Mouse (Mus musculus): ENCODE measurements around the gene Qser1.

Qser1 gene

GRCm38 (mm10) chr2:104817555-104818330, 1.2 kb upstream of the Qser1 start:
- in situ Hi-C loops (cut with MboI, MseI) = no loop called here

GRCm38 (mm10) chr2:104816866-104817439, 393 bp upstream of the Qser1 start:
- in situ Hi-C loops (cut with MboI, MseI) = no loop called here

- in situ Hi-C loops (cut with MboI, MseI) = no loop called here
Measured at GRCm38 (mm10) chr2:104815561-104816370, 794 bp downstream of the Qser1 start.

- in situ Hi-C loops (cut with MboI, MseI) = no loop called here
Measured at GRCm38 (mm10) chr2:104814181-104814951, 2.2 kb downstream of the Qser1 start.

- in situ Hi-C loops (cut with MboI, MseI) = no loop called here
Measured at GRCm38 (mm10) chr2:104805435-104805834, 11.1 kb downstream of the Qser1 start.

GRCm38 (mm10) chr2:104774763-104775162, 41.8 kb downstream of the Qser1 start:
- in situ Hi-C loops (cut with MboI, MseI) = no loop called here

- in situ Hi-C loops (cut with MboI, MseI) = no loop called here
Measured at GRCm38 (mm10) chr2:104768697-104769096, 47.9 kb downstream of the Qser1 start.

- in situ Hi-C loops (cut with MboI, MseI) = no loop called here
Measured at GRCm38 (mm10) chr2:104764018-104764417, 52.5 kb downstream of the Qser1 start.

- in situ Hi-C loops (cut with MboI, MseI) = no loop called here
Measured at GRCm38 (mm10) chr2:104763134-104763703, 53.3 kb downstream of the Qser1 start.

GRCm38 (mm10) chr2:104750611-104751010, 65.9 kb downstream of the Qser1 start:
- in situ Hi-C loops (cut with MboI, MseI) = no loop called here

- in situ Hi-C loops (cut with MboI, MseI) = no loop called here
Measured at GRCm38 (mm10) chr2:104748652-104749183, 67.8 kb downstream of the Qser1 start.

- in situ Hi-C loops (cut with MboI, MseI) = no loop called here
Measured at GRCm38 (mm10) chr2:104746251-104746650, 70.3 kb downstream of the Qser1 start.

- in situ Hi-C loops (cut with MboI, MseI) = no loop called here
Measured at GRCm38 (mm10) chr2:104743971-104744370, 72.6 kb downstream of the Qser1 start.

- in situ Hi-C loops (cut with MboI, MseI) = no loop called here
Measured at GRCm38 (mm10) chr2:104743160-104743559, 73.4 kb downstream of the Qser1 start.

- in situ Hi-C loops (cut with MboI, MseI) = no loop called here
Measured at GRCm38 (mm10) chr2:104742741-104743064, 73.9 kb downstream of the Qser1 start, which contains the start of gene Depdc7. Depdc7 (minus strand) TSS chr2:104742878.

- in situ Hi-C loops (cut with MboI, MseI) = no loop called here
Measured at GRCm38 (mm10) chr2:104741896-104742740, 74.4 kb downstream of the Qser1 start.

GRCm38 (mm10) chr2:104741015-104741758, 75.4 kb downstream of the Qser1 start:
- in situ Hi-C loops (cut with MboI, MseI) = no loop called here

GRCm38 (mm10) chr2:104740248-104740949, 76.2 kb downstream of the Qser1 start:
- in situ Hi-C loops (cut with MboI, MseI) = no loop called here

GRCm38 (mm10) chr2:104739691-104740090, 76.9 kb downstream of the Qser1 start:
- in situ Hi-C loops (cut with MboI, MseI) = no loop called here

Data from regulatory T cell (primary cell).